Comparison of ENCODE assay signal across 9 mouse cellular contexts in the genomic region with DNA sequence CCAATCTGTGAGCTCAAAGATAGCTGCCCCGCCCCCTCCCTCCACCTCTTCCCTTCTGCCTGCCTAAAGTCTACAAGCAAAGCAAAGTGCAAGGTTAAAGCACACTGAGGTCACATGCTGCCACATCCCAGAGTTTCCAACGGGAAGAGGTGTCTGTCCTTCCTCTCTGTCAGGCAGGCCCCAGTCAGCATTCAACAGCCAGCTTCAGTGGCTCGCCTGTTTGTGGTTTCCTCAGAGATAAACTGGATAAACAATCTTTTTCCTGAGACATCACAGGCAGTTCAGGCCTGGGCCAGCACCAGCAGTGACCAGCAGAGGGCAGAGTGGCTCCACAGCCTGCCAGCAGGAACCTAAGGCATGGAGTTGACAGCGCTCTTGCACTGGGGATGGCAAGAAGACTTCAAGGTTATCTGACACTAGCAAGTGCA. TPM values are rescaled to one million over a fixed set of nuclear protein-coding genes. Genes with fewer than 3 reads are reported as not detected.
DNase-seq lines count a peak whose midpoint lies in the region; ATAC-seq and TF ChIP-seq lines count a peak whose summit lies in the region.
"Had no signal": no experiment of that assay in that cellular context is flagged by ENCODE, and none has a peak within 500 bp of the region (broad histone marks: within the 10 kb centered on the region; RNA-seq: fewer than 3 reads in every experiment).

No protein-coding gene starts in this region.

- H3K4me1 ChIP-seq in hindbrain, embryonic 11.5 days (replicated peaks; ENCODE audit: control insufficient read depth, insufficient read depth, low read length) = no peaks in the 10 kb centered on the region
- H3K4me1 ChIP-seq in lung, postnatal 0 days (ENCODE audit: insufficient read depth, low read depth, low read length) = peaks cover 2% of the 10 kb centered on the region; the same call in 1 of the 2 replicates

- no peak overlapping the region for H3K4me2 ChIP-seq in hindbrain, embryonic 11.5 days (replicated peaks; ENCODE audit: low read depth, low read length)
- no peak overlapping the region for H3K4me2 ChIP-seq in lung, postnatal 0 days (replicated peaks; ENCODE audit: low read depth, low read length)

- H3K9ac ChIP-seq in hindbrain, embryonic 11.5 days (ENCODE audit: low read depth, low read length) = no peak overlapping the region
- H3K9ac ChIP-seq in lung, postnatal 0 days (replicated peaks; ENCODE audit: low read depth) = no peak overlapping the region

- peak; percentile 80 for DNase-seq in MEL-GATA-1-ER (ENCODE audit: extremely low read depth, low read depth)
- peak; percentile 90 for DNase-seq in cerebellum, adult 8-10 months
- DNase-seq in frontal cortex, postnatal 10 days (ENCODE audit: low spot score in 2 of 2) = peak; percentile 63 to 83
- peak; percentile 85 for DNase-seq in hindbrain, embryonic 11.5 days (ENCODE audit: low spot score)
- peak; percentile 93 to 95 for DNase-seq in layer of hippocampus, postnatal 10 days (ENCODE audit: low spot score in 2 of 2)
- DNase-seq in lung, postnatal 0 days (ENCODE audit: low spot score) = peak; percentile 85
- peak; percentile 85 for DNase-seq in ovary, postnatal 14 days (ENCODE audit: low spot score)
- DNase-seq in thymus, postnatal 14 days = peak; percentile 88

- no peak overlapping the region for H3K27ac ChIP-seq in hindbrain, embryonic 11.5 days (ENCODE audit: low read depth, low read length)
- H3K27ac ChIP-seq in lung, postnatal 0 days (ENCODE audit: low read length) = no peak overlapping the region
- H3K27ac ChIP-seq: macrophage had no signal

- no peaks in the 10 kb centered on the region for H3K9me3 ChIP-seq in hindbrain, embryonic 11.5 days (ENCODE audit: control insufficient read depth, low read length)
- no peaks in the 10 kb centered on the region for H3K9me3 ChIP-seq in lung, postnatal 0 days (ENCODE audit: low read length)

- 37% methylated on average over 4 of the region's 4 CpGs for WGBS in hindbrain, embryonic 11.5 days
- 14% methylated on average over 4 of the region's 4 CpGs for WGBS in lung, postnatal 0 days

- no peak for ATAC-seq in hindbrain, embryonic 11.5 days (ENCODE audit: low FRiP score)
- peak; percentile 85 for ATAC-seq in lung, postnatal 0 days

- peak; percentile 11; the same call in 1 of the 2 replicates for TF ChIP-seq EP300 in lung, postnatal 0 days (IDR thresholded peaks at IDR 0.05)

- no peaks in the 10 kb centered on the region for H3K27me3 ChIP-seq in hindbrain, embryonic 11.5 days (ENCODE audit: control insufficient read depth, insufficient read depth, low read length)
- H3K27me3 ChIP-seq in lung, postnatal 0 days (replicated peaks; ENCODE audit: insufficient read depth, low read length) = no peaks in the 10 kb centered on the region

- H3K4me3 ChIP-seq in hindbrain, embryonic 11.5 days (ENCODE audit: low read depth, low read length) = no peak overlapping the region
- no peak overlapping the region for H3K4me3 ChIP-seq in lung, postnatal 0 days (ENCODE audit: low read depth, low read length)

- peak; percentile 100 for TF ChIP-seq CTCF in lung, postnatal 0 days (IDR thresholded peaks at IDR 0.05)

- H3K36me3 ChIP-seq in hindbrain, embryonic 11.5 days (ENCODE audit: control insufficient read depth, insufficient read depth, low read length) = no peaks in the 10 kb centered on the region
- no peaks in the 10 kb centered on the region for H3K36me3 ChIP-seq in lung, postnatal 0 days (ENCODE audit: insufficient read depth, low read length)

RNA-seq across cellular contexts. Expression of a gene that starts 22.0 kb away (rescaled TPM):
- 74.8 and 75.0 TPM in 2 replicates for polyA plus RNA-seq in hindbrain, embryonic 11.5 days (2014; fragmentation: Nextera tagmentation; extraction: Ambion mirVana)
- total RNA-seq in layer of hippocampus, postnatal 10 days (2021) = 100 to 1,000 TPM; 108 to 126 TPM
- 57.2 and 62.0 TPM in 2 replicates for polyA plus RNA-seq in lung, postnatal 0 days (2015; fragmentation: Nextera tagmentation; extraction: Ambion mirVana)

RNA-seq across cellular contexts. Expression of a gene that starts 56.8 kb away (rescaled TPM):
- 11.5 and 12.0 TPM in 2 replicates for polyA plus RNA-seq in hindbrain, embryonic 11.5 days (2014; fragmentation: Nextera tagmentation; extraction: Ambion mirVana)
- total RNA-seq in layer of hippocampus, postnatal 10 days (2021) = 10 to 100 TPM; 27.0 to 27.4 TPM
- polyA plus RNA-seq in lung, postnatal 0 days (2015; fragmentation: Nextera tagmentation; extraction: Ambion mirVana) = 22.7 and 25.5 TPM in 2 replicates
